Mouse (Mus musculus) frontal cortex, postnatal 14 days (tissue): ENCODE measurements around the gene Jam2.

Source experiments
- DNase-seq, 2 experiments: peaks; one replicate each; pipeline ENCODE4 v3.0.0; 2022; ENCODE audit warnings: low spot score in 2 of 2

Jam2 gene

DNA sequence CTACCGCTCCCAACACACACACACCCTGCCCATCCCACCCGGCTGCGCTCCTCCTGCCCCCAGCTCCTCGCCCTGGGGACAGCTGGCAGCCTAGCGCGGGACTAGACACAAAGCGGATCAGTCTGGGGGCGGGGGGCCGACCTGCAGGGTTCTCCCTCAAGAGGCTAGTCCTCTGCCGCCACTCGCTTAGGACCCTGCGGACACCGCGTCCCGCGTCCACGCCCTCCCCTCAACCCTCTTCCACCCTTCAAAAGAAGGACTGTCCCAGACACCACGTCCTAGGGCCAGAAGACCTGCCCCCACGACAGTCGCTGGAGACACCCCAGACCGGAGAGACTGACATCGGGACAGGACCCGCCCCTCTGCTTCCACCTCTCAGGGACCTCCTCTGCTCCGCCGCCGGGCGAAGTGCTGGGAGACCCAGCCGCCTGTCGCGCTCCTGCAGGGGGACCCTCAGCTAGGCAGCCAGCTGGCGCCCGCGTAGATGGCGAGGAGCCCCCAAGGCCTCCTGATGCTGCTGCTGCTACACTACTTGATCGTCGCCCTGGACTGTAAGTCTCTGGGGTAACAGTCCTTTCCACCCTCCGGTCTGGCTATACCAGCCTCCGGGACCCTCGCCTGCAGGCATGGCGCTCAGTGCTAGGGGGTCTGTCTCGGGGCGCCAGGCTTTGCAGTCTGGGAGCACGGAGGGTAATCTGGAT lies at the start of gene Jam2:
TSS of gene Jam2 (plus strand) at position 121 of the 701 bp plus-strand sequence.
- DNase-seq, result peak; percentile 57

DNA sequence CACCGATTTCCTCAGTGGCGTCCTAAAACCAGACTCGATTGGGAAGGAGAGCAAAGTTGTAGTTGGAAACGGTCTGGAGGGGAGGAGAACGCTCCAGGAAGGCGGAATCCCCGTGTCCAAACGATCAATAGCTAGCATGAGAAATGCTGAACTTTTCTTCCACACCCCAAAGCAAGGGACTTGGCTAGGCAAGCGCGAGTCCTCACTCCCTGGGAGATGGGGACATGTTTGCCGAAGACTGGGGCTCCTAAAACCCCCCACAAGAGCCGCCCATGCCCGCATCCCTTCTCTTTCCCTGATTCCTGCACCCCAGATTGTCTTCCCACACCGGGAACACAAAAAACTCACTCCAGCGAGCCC lies 39.1 kb upstream of the Jam2 start:
- DNase-seq, result no peak

DNA sequence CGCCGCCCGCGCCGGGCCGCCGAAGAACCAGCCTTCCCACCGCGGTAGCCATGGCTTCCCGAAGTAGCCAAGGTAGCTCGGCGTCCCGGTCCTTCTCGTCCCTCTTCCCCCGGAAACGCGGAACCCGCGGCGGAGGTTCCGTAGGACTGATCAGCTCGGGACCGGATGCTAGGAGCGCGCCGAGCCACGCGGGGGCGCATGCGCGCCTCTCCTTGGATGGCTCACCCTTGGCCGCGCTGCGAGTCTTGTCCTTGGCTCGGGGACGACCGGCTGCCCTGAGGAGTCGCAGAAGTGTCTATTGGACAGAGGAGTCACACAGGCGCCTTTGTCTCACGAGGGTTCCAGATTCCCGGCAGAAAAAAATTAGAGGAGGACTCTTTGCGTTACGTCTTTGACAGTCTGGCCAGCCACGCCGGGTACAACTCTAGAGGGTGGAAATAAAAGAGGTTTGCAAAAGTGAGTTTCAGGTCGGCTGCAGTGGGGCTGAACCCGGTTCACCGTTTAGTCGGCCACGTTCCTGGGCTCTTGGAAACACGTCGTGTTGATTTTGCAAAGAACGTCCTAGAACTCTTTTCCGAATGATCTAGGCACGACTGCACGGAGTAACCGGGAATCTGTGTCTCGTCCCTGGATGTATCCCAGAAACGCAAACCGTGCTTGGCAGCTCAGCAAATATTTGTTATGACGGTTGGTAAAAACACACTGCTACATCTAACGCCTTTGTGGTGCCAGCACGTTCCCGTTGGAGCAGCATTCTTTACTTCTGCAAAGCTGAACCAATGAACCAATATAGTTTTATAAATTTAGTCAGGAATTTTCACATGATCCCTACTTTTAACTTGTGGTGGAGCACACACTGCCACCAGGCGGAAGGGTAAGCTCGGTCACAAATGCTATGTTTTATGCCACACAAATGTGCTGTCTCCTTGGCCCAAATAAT lies 38.5 kb upstream of the Jam2 start, which contains the start of gene Mrpl39:
TSS of gene Mrpl39 (minus strand) at position 577 of the 940 bp plus-strand sequence.
- peak; percentile 91 to 92 for DNase-seq

DNA sequence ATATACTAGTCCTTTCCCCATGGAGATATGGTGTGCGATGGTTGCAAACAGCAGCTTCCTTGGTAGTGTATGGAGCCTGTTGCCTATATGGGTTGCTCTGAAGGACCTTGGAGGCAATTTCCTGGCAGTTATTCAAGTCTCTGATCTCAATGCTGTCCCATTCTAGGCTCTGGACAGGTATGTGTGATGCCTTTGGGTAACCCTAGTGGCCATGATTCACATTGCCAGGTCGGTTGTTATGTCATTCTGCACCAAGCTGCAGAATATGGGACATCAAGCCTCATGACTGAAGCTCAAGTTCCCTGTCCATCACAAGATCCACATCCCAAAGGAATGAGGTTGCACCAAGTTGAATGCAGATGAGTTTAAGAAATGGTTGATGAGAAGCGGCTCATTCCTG lies 36.6 kb upstream of the Jam2 start:
- no peak for DNase-seq

DNA sequence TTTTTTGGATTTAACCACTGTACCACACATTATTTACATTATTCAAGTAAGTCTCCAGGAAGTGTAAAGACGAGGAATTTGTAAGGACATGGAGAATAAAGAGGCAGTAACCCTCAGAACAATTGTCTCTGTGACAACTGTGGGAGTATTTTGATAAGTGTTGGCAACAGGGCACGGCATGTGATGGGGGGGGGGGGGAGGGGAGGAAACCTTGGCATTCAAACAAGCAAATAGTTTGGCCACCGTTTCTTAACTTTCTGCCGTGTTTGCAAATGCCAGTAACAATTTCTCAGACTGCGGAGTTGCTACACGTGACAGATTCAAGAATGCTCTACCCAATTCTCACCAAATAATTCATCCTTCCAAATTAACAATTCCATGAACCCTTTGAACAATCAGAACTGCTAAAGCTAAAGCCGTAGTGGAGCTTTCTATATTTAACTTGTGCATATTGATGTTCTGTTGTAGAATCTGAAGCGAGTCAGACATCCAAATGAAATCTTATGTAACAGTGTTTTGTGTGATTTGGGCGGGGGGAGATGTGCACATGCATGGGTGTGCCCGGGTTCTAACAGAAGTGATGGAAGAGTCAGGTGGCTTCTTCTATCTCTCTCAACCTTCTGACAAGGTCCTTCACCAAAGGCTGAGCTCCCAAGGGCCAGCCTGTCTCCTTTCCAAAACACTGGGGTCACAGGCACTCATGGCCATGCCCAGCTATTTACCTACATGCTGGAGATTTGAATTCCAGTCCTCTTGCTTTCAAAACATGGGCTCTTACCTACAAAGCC lies 29.0 kb upstream of the Jam2 start:
- DNase-seq, result no peak

DNA sequence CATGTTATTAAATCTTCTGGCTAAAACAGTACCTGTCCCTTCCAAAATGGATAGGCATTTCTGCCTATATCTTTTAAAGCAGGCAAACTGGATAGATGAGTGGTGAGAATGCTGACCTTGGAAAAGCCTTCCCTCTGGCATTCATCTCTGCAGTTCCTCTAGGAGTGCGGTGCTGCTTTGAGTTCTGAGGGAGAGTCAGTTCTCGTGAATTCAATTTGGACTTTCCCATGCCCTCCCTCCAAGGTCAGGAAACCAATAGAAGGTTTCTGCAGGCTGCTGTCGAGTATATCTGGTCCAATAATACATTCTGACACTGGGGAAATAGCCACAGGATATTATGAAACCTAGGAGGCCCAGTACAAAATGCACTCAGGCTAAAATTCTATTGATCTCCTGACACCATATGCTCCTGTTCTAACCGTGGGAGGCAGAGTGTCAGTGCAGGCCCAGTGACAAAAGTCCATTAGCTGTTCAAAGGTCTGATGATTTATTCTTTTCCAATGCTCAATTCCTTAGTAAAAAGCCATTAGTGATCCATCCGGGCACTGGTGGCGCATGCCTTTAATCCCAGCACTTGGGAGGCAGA lies 28.1 kb upstream of the Jam2 start:
- DNase-seq, result no peak

DNA sequence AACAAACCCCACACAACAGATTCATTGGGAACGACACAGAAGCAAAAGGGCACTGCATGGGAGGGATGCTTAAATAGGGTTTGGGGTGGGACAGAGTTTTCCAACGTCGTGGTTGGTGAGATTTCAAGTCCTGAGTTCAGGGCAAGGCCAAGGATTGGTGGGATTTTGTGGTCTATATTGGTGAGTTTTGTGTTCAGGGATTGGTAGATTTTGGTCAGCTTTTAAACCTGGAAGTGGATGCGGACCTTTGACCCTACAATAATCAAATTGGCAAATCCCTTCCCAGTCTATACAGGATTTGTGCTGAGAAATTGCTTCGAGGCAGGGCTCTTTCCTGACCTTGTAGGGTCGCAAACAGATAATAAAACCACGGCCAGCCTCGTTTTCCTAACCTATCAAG lies 6.0 kb upstream of the Jam2 start:
- no peak for DNase-seq

DNA sequence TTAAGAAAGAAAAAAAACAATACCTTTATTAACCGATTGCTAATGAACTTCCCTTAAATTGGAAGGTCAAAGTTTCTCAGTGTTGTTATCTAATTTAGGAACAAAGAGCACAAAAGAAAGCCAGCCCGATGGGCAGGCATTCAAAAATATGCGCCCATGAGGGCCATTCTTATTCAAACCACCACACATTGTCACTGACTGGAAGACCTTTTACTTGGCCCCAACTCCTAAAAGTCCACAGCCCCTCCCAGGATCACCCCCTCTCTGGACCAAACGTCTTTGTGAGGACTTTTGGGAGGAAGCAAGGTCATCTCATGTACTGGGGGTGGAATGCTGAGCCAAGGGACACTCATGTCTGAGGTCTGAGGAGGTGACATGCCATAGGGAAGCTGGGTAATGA lies 4.7 kb upstream of the Jam2 start:
- DNase-seq, result no peak

DNA sequence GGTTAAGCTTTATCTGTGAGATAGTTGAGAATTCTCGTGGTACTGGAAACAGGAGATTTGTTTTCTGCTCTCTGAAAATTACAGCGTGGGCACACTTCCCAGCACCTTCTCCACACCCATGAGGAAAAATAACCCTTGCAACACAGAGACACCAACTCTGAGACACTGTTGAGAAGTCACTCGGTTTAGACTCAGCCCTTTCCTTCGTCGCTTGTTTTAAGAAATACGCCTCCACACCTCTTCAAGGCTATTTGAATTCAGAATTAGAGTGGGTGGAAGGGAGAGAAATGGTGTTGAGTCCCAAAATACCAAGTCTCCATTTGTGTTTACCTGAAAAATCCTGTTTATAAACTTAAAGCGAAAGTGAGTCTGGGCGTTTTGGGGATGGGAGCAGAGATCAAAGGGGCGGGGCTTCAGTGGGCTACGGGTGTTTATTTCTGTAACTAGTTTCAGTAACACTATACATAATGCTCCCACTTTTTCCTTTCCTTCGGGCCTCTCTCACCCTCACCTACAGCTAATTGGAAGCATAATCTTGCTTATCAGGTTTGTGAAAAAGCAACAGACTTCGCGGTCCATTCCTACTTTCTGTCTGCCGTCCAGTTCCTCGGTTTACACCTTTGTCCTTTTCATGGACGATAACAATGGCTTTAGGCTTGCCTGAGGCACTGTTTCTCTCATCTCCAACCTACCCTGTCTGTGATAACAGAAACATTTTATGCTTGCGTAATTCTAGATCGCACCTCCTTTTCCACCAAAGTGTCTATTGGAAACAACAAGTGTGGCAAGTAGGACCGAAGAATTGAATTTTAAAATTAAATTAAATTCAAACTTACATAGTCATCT lies 4.1 kb upstream of the Jam2 start:
- DNase-seq, result no peak

DNA sequence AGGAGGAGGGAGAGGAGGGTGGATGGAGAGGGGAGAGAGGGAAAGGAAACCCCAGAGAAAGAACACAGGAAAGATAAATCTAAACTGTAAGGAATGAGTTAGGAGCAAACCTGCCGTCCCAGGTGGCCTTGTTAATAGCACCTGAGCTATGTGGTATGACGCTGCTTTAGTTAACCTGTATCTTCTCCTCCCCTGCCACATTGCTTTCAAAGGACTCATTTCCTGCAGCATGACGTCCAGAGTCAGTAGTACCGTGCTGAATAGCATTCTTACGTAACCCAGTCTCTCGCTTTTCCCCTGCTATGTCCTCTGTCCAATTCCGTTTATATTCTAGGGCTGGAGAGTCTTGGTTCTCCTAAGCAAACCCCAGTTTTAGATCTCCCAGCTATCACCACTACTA lies 3.0 kb upstream of the Jam2 start:
- DNase-seq, result no peak

DNA sequence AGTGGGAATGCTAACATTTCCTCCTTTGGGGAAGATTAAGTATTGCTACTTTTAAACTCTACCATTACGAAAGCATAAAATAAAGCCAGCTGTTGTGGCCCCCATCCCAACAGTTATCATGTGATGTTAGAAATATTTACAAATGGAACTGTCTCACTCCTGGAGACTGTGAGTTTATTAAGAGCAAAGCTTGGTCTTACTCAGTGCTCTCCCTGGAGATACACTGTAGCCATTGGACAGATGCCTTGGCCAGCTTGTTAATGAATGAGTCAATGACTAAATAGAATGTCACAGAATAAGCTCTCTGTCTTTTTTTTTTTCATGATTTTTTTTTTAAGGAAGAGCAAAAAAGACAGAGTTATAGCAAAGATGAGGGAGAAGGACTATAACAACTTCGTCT lies 2.5 kb upstream of the Jam2 start:
- DNase-seq, result no peak

DNA sequence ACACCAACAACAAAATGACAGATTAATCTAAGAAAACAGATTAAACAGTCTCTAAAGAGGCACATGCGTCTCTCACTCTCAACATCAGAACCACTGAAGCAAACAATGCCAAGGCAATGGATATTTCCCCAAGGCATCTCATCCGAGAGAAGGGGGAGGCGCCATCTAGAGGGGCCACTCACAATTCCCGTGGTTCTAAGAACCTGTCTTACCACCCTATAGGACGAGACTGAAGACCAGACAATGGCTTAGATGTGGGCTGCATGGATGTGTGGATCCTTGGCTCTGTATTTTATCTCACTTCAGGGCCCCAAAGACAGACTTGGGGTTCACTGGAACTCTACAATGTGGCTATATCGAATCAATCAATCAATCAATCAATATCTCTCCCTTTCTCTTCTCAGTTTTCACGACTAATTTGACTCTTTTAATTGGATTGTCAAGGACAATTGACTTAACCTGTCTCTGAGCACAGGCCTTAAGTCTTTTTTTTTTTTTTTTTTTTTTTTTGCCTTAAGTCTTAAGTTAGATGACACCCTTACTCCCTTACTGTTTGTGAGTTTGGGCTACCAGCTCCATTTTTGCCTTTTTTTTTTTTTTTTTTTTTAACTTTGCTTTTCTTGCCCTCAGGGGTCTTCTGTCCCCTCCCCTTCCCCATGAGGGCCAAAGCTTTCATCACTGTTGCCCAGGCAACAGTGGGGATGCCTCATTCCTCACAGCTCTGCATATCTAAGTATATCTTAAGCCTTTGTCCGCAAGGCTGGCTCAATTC lies 1.2 kb upstream of the Jam2 start:
- no peak for DNase-seq

DNA sequence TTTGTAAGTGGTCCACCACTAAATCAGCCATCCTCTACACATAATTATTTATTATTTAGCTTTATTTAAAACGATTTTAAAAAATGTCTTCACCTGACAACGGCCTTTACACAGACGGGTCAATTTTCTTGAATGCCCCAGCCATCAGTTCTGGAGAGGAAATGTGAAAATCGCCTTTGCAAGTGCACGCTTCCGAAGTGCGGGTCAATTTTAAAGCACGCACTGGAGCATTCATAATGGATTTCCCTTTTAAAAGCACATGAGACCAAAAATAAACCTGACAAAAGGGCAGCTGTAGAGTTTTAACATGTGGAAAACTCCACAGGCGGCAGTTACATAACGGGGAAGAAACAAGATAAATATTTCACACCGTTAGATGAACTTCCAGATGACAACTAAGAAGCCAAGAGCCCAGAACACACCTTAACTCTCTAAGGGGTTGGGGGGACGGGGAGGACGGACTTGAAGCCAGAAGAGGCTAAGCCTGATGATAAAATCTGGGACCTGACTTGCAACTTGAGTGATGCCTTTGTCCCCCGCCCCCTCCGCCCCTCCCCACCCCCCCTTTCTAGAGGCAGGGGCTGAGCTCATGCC lies 558 bp upstream of the Jam2 start:
- no peak for DNase-seq

DNA sequence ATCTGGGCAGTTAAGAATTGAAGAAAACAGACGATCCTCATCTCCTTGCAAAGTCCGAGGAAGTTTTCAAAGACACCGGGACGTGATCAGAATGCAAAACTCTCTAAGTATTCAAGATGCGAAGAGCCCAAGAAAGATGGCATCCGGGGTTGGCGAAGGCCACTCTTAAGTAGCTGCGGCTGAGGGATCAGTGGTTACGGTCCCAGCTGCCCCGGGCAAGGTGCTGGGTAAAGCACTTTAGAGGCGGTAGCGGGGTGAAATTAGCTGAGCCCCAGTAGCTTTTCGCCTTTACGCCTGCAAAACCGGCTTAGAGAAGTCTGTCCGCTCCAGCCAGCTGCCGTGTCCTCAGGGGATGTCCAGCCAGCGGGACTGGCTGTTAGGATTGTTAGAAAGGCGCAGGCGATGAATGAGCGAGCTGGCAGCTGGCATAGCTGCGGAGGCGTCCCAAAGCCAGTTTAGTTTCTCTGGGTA lies 873 bp downstream of the Jam2 start:
- peak; percentile 29 to 48 for DNase-seq

DNA sequence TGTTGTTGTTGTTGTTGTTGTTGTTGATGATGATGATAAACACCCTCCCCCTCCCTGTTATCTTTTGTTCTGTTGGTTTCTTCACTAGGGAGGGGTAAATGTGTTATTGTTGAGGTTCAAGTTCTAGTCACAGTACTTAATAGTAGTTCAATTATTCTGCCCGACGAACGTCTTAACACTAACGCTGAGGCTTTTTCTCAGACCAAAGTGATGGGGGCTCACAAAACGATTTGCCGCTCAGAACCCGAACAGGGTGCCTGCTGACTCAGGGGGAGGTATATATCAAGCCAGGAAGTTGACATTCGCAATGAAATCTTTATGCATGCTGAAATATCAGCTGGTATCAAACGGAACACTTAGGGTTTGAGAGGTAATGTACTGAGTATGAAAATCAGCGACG lies 1.4 kb downstream of the Jam2 start:
- no peak for DNase-seq

DNA sequence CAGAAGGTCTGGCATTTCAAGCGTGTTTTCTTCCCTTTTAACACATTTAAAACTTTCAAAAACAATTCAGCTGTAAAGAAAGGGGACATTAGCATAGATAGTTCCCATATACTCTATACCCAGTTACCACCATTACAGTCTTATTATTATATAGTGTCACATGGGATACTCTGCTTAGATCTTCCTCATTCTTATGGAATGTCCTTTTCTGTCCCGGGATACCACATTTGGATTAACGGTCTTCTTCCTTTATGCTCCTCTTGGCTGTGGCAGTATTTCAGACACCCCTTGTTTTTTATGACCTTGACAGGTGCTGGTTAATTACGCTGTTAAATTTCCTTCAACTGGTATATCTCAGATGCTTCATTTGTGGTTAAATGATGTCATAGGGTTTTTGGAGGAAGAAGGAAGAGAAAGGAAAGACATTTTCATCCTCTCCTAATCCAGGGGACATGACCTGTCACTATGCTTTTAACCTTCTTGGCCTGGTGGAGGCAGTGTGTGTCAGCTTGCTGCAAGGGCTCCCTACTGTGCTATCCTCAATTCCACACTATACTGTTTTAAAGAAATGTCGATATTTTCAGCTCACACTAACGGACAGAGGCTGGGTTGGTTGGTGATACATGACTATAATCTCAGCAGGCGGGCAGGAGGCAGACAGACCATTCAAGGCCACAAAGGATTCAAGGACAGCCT lies 2.3 kb downstream of the Jam2 start:
- no peak for DNase-seq

DNA sequence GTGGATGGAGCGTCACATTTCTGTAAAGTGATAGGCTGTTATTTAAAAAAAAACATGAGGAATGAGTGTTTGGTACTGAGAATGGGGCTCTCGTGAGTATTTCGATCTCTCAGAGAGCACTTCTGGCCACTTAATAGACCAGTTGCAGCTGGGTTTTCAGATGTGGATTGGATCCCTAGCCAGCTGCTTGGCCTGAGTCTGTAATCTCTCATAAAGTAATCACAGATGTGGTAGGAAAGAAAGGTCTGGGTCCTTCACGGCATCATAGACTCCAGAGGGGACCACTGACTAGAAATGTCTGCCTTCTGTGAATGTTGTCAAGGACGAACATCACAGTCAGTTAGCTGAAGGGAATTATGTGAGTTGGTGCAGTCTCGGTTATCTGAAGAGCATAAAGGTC lies 4.5 kb downstream of the Jam2 start:
- no peak for DNase-seq

DNA sequence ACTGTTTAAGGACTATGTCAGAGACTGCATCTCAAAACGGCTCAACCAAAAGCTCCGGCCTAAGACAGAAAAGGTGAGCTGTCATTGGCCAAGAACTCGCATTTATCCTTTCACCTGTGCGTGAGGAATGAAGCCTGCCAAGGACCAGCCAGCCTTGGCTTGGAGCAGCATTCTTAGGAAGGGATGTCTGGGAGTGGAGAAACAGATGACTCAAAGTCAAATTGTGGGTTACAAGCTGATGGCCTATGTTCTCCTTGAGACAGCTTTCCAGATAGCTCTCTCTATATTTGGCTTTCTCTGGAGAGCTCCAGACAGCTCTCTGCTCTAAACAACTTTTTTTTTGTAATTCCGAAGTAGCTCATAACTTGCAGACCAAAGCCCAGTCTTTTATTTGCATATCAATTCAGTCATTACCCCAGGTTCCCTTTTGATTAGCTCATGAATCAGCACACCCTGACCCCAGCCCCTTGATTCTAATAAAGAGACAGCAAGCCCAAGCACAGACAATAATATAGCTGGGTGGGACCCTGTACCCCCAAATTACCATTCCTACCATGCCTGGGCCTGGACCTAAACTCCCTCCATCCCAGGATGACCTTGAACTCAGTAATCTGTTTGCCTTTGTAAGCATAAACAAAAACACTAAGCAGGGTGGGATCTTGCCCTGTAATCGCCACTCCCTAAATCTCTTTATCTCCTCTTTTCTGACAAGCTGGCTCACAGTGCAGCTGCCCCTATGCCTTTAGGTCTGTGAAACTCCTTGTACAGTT lies 5.1 kb downstream of the Jam2 start:
- DNase-seq, result no peak
